Mouse (Mus musculus) gastrocnemius, adult 18-20 months (tissue): Measurements from ENCODE around the gene Vmn2r68. TPM values are rescaled to one million over a fixed set of nuclear protein-coding genes. Genes with fewer than 3 reads are reported as not detected.

Experiments
- DNase-seq: peaks from one replicate; pipeline ENCODE4 v3.0.0; 2021; ENCODE audit warnings: low spot score
- long read RNA-seq, 2 experiments: library from polyadenylated mRNA; stranded (forward); transcript quantifications; one replicate each; pipeline ENCODE4 v2.0.0; 2021
- total RNA-seq, 2 experiments: library from RNA; stranded (reverse); gene quantifications; 2 replicates each; pipeline ENCODE4 v1.2.3; 2021

Gene Vmn2r68
- not detected for total RNA-seq
- long read RNA-seq, experiment 1: 0 reads
- long read RNA-seq, experiment 2: 0 reads

DNA sequence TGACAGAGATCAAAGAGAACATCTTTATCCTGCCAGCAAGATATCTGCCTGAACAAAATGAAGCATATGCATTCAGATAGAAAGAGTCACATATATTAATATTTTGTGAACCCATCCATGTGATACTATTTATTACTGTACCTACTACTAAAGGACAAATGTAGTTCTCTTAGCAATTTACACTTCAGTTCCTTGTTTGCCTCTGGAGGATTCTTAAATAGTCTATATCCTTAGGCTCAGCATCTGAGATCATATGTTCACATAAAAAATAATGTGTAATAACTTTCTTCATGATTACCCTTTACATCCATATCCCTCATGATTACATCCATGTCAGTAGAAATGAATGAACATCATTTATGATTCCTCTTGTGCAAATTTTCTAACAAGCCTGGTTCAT is at the start of gene Vmn2r68:
Gene Vmn2r68 (minus strand): TSS at position 101 of the 400 bp plus-strand sequence.
- DNase-seq: no peak

Other genes with a start within 250 kb of the Vmn2r68 start
- not detected for gene Vmn2r66, start 225.5 kb downstream of the Vmn2r68 start, total RNA-seq
- gene Vmn2r67, start 81.8 kb downstream of the Vmn2r68 start, total RNA-seq: not detected
- gene Vmn2r69, start 178.1 kb upstream of the Vmn2r68 start, total RNA-seq: not detected